Mouse (Mus musculus) gastrocnemius, postnatal 4 days (tissue): ENCODE results near the gene Gramd2. TPM values are rescaled to one million over a fixed set of nuclear protein-coding genes. Genes with fewer than 3 reads are reported as not detected.

Experiments
- DNase-seq, 2 experiments: peaks; one replicate each; pipeline ENCODE4 v3.0.0; 2021 to 2022; ENCODE audit warnings: low spot score in 2 of 2, mixed read lengths in 2 of 2
- total RNA-seq, 2 experiments: library from RNA; stranded (reverse); gene quantifications; 2 replicates each; pipeline ENCODE4 v1.2.3; 2021

Gramd2 gene
- total RNA-seq, 2 experiments from 2014 or later = 0.54 to 0.60 TPM

DNA sequence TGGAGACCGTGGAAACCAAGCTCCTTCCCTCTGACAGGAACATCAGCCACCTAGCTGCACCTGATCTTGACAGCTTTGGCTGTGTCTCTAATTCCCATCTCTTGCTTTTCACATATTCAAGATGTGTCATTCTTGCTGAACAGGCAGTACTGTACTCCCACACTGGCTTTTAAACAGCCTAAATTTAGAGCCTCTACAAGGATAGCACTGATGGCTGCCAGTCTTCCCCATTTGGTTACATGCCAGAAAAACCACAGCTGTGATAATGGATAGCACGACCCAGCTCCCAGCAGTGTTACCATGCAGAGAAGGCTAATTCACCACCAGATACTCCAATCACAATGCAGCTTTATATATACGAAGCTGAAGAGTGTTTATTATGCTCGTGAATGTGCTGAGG is 12.7 kb upstream of the Gramd2 start:
- DNase-seq = no peak

DNA sequence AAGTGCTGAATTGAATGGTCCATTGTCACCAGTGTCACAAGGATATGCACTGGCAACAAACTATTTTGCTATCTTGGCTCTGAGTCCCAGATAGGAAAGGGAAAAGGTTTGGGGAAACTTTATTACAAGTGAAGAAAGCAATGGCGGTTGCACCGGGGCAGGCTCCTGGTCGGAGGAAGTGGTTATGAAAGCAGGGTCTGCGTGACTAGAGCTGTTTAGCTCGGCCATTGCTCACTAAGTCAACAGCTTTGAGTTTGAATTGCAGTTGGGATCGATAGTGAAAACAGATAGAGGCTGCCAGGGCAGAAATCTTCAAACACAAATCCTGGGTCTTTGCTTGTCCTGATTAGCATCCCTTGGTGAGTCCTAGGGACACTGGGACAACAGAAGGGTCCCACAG is 12.0 kb upstream of the Gramd2 start:
- DNase-seq = no peak

DNA sequence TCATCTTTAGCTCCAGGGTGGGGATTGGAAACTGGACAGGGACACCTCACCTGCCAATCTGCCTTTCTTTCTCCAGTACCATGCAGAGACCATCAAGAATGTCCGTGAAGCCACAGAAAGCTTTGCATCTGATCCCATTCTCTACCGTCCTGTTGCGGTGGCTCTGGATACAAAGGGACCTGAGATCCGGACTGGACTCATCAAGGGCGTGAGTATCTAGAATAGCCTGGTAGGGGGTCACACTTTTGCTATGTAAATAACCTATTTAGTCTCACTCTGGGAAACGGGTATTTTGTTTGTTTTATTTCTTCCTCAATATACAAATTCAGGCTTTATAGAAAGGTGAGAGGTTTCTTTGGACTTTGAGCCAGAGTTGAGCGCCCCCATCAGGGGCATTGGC is 11.5 kb upstream of the Gramd2 start:
- DNase-seq = no peak

DNA sequence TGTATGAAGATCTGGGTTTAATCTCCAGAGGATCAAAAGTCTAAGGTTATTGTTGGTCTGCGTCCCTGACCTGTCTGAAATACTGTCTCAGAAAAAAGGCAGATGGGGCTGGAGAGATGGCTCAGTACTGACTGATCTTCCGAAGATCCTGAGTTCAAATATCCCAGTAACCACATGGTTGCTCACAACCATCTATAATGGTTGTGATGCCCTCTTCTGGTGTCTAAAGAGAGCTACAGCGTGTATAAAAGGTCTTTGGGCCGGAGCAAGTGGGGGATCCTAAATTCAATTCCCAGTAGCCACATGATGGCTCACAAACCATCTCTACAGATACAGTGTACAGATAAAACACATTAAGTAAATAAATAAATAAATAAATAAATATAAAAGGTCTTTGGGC is 10.8 kb upstream of the Gramd2 start:
- no peak for DNase-seq

DNA sequence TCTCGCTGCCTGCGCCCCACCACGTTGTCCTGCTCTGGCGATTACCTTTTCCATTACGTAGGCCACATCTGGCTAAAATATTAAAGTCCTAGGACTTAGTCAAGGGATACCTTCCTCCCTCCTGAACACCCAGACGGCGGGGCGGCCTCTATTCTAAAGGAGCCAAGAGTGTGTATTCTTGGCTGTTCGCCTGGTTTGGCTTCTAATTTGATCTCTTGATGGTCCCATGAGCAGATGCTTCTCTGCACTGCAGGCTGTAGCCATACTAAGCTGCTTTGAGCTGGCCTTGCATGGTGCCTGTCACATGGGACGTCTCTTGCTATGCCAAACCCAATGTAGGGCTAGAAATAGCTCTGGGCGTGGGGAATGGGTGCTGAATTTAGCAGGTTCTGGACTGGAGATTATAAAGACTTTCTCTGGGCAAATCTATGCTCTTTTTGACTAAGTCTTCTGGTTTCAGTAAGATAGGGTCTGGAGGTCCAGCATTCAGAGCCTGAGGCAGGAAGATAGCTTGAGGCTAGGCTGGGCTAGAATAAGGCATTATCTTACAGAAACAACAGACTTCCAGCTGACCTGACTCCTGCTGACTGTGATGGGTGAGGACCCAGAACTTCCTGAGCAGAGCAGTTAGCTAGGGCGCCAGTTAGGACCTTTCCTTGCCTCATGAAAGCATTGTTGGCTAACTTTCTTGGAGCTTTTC is 7.6 kb upstream of the Gramd2 start:
- DNase-seq = peak in 1 of 2 experiments; percentile 34

DNA sequence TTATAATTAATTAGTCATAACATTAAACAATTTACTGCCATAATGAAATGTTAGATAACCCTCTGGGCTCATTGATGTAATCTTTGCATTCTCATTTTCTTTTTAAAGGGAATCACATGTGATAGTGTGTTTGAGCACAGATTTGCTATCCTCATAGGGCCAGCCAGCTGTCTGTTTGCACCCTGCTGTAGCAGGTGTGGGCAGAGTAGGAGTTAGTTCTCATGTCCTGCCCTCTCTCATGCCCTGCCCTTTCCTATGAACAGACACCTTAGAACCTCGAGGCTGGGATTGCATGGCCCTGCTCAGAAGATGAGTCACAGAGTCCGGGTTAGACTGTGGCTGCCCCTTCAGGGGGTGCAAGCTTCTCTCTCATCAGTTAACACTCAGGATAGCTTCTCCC is 6.5 kb upstream of the Gramd2 start:
- DNase-seq = no peak

DNA sequence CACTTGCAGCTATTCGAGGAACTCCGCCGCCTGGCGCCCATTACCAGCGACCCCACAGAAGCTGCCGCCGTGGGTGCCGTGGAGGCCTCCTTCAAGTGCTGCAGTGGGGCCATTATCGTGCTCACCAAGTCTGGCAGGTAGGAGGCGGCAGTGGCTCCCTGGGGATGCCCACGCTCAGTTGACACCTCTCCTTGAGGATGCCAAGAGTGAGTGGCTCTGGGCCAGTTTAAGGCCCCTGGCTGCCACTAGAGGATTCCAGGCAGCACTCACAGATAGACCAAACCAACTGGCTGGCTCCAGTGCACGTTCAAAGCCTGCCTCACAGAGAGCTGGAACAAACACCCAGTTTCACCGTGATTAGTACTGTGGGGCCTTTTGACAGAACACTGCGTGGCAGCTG is 4.3 kb upstream of the Gramd2 start:
- DNase-seq = no peak

DNA sequence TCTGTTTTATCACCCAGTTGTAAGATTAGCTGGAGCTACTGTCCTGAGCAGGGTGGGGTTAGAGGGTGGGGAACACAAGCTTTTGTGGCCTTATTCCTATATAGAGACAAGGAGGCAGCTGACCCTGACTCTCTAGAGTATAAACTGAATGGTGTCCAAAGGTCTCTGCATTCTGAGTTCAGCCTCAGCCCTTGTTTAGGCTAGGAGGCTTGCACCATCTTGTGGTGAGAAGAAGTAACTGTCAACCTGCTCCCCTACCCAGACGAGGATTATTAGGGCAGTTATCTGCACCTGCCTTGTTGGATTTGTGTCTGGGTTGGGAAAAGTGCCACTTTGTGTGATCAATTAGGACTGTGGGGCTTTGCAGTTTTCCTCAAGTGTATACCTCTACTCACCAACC is 1.6 kb upstream of the Gramd2 start:
- no peak for DNase-seq

DNA sequence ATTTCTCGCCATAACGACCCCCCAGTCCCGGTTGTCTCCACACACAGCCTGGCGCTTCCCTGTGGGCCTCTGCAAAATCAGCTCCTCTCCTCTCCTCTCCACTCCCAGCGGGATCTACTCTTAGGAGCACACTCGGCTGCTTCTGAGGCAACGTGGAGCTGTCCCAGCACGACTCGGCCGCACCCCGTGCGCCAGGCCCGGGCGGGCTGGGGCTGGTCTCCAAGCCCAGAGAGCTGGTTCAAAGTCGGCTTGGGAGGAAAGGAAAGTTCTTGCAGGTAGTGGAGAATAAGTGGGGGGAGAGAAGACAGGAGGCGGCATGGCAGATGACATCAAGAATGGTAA is 561 bp downstream of the Gramd2 start:
- DNase-seq = no peak

DNA sequence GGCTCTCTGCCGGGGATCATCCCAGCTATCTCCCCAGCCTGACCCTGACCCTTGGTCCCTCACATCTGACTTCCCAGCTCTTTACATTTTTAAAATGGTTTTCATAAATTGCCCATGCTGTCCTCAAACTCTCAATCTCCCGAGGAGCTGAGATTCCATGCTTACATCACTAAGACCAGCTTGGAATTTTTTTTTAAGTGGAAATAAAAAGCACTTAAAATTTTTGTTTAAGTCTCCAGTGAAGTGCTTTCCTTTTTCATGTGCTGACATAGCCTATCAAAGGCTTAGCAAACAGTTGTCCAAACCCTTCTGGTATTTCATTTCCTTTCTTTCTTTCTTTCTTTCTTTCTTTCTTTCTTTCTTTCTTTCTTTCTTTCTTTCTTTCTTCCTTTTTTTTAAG is 4.1 kb downstream of the Gramd2 start:
- no peak for DNase-seq

DNA sequence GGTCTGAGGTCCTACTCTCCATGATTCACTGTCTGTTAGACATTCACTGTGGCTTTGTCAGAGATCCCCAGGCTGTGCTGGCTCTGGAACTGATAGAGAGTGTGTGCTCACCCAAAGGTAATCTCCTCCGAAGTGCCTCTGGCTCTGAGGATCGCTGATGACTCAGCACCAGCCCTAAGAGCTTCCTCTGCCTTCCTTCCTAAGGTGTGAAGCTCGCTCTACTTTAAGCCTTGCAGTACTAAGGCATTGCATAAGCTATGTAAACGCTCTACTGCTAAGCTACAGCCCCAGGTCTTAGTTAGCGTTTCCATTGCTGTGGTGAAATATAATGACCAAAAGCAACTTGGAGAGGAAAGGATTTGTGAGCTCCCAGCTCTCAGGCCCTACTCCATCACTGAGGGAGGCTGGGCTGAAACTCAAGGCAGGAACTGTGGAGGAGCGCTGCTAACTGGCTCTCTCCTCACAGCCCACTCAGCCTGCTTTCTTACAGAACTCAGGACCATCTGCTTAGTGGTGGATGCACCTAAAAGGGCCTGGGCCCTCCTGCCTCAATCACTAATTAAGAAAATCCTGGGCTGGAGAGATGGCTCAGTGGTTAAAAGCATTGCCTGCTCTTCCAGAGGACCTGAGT is 7.6 kb downstream of the Gramd2 start:
- DNase-seq = no peak

DNA sequence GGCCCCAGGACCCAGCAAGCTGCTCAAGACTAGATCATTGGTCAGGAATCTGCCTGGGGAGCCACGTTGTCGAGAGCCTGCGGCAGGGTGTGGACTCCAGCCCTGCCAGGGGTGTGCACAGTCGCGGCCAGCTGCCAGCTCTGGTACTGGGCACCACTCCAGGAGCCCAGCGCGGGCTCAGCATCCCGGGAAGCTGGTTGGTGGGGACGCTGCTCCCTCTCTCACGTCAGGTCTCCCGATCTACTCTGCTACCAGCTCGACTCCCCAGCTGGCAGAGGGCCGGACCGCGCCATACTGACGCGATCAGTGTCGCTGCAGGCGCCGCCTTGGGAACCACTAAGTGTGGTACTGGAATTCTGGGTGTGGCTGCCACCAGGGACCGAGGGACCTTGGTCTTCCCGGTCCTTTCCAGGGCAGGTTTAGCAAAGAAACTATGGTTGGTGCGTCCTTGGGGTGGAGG is 11.7 kb downstream of the Gramd2 start:
- DNase-seq = peak; percentile 83 to 86

DNA sequence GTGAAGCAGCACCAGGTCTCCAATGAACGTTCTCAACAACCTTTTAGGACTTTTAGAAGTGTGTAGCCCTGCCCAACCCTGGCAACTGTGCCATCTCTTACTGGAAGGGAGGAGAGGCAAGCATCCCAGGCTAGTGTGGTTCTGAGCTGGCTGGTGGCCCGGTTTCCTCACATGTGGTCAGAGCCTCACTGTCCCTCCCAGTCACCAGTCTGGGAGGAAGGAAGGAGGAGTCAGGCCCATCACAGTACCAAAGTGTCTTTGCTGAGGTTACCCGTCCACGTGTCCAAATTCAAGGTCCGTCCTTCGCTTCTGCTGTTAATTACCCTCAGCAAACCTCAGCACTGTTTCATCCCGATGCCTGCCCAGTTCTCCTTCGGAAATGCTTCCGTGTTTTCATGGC is 12.2 kb downstream of the Gramd2 start:
- DNase-seq = peak; percentile 36 to 66

DNA sequence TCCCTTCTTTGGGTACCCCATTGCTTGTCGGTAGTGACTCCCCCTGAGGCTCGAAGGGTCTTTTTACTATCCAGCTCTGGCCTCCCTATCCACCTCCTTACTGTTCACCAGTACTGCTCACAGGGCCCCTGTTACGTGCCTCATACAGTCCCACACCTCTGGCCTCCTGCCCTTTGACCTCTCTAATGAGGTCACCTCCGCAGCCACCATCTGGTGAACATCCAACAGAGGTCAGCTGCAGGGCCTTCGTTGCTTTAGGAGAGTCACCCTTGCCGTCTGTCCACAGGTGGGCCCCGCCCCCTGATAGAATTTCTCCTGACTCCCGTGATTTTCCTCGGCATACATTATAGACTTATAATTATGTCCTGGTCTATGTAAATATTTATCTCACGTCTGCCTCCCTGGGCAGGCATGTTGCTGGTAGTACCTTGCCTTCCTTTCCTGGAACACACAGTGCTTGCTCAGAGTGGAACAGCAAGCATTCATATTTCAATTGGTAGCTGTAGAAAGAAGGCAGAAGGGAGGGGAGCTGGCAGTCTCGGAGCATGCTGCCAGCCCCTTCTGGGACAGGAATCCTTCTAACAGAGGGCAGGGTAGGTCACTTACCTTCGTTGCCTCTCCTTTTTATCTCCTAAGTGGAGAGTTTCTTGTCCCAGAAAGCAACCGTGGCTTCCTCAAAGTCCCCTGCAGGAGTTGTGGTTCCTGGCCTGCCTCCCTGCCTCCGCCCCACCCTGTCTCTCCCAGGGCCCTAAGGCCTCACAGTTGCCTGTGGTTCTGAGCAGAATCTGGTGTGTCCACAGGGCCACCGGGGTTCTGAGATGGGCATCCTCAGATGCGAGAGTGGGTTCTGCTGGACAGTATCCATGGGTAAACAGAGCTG is 14.9 kb downstream of the Gramd2 start:
- DNase-seq = no peak

DNA sequence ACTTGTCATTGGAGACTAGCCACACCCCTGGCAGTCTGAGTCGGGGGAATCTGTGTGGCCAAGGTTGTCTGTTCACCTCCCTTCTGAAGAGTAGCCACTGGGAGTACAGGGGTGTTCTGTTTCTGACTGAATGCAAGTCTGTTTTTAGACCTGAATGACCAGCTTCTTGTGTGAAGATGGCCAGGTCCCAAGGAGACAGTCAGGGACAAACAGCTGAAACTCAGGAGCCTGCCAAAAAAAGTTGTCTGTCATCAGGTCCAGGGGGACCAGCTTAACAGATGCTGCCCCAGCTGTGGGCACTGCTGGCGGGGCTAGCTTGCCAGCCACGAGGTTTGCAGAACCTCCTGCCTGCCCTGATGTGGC is 15.5 kb downstream of the Gramd2 start:
- DNase-seq = no peak

DNA sequence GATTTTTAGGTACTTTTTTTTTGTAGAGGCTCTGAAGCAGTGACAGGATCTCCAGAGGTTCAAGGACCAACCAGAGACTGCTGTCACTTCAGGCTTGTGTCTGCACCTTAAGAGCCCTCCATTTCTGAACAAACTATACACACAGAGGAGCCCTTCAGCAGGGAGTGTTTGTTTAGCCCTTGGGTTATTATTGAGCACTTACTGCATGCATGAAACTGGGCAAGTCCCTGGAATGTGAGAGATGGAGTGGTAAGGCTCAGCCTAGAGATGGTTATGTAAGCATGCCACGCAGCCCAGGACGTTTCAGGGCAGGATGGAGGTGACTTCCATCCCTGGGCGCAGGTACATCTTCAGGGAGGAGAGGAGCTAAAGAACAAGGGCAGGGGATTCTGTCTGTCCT is 16.4 kb downstream of the Gramd2 start:
- no peak for DNase-seq

DNA sequence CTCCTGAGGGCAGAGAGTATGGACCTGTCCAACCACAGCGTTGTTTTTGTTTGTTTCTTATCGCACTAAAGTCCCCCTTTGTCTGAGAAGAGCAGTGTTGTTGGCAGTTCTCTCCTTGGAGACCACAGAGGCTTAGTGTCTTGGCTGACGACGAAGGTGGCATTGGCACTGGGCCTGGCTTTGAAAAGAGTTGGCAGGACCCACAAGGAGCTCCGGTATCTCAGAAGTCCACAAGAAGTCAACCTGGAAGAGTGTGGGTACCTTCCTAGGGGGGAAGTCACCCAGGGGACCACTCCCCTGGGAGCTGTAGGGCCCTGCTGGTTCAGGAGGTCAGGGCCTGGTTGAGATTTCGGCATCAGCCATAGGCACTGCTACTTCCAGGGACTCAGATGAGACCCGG is 21.1 kb downstream of the Gramd2 start:
- no peak for DNase-seq

DNA sequence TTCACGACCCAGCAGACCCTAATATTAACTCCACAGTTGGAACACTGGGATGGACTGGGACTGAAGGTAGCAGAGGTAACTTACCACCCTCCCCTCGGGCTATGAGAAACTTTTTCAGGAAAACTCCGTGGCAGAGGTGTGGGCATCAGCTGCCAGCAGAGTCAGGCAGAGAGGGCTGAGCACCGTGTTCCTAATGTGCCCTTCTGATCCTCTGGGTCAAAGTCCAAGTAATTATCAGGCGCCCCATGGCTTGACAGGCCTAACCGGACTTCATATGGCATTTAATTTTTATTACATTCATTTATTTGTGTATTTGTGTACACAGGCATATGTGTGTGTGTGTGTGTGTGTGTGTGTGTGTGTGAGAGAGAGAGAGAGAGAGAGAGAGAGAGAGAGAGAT is 23.2 kb downstream of the Gramd2 start:
- DNase-seq = no peak

DNA sequence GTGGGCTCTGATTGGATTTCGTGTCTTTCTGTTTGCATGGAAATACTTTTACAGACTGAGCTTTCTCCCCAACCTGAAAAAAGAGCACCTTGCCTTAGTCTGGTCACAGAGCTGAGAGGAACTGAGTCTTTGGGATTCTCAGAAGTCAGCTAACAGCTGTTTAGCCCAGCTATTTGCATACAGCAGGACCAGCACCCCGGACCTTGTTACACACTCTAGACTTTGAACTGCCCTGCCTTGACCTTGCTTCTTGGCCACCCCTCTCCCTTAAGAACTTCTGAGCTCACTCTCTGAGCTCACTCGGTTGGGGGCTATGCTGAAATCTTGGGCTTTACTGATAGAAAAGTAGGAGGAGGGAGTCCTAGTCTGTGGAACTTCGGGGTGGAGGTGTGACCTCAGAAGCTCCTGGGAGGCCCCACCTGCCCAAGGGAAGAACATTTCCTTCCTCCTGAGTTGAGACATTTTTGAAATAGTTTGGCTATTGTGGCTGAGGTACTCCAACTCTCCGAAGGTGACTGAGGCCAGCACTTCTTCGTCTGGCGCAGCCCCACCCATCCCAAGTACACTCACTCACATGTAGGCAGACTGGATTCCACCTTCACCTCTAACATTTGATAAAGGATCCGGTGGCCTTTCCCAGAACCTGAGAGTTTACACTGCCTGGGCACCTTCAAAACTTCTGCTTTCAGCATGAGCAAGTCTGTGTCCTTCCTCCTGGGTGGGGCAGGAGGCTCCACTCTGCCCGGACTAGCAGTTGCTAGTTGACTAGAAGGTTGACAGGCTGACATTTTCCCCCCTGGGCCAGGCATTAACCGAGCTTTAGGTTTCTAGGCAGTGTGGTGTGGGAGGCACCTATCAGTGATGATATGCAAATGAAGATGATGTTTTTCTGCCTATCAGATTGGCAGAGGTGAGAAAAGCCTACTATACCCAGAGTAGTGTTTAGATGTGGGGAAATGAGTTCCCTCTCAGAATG is 27.2 kb downstream of the Gramd2 start:
- DNase-seq = no peak

DNA sequence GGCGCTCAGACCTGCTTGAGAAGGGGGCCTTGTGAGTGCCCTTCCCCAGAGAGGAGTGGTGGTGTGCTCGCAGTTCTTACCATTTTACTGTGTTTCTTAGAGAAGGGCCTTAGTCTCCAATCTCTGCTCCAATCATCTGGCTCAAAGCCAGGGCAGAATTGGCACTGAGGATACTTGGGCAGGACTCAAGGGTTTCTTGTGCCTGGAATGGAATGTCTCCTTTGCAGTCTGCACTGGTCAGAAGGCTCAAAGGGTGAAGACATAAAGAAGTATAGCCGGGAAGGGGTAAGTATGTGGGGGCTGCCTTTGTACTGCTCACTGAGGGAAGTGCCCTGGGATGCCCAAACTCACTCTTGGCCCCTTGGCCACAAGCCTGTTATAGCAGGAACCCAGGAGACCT is 29.3 kb downstream of the Gramd2 start:
- DNase-seq = no peak

DNA sequence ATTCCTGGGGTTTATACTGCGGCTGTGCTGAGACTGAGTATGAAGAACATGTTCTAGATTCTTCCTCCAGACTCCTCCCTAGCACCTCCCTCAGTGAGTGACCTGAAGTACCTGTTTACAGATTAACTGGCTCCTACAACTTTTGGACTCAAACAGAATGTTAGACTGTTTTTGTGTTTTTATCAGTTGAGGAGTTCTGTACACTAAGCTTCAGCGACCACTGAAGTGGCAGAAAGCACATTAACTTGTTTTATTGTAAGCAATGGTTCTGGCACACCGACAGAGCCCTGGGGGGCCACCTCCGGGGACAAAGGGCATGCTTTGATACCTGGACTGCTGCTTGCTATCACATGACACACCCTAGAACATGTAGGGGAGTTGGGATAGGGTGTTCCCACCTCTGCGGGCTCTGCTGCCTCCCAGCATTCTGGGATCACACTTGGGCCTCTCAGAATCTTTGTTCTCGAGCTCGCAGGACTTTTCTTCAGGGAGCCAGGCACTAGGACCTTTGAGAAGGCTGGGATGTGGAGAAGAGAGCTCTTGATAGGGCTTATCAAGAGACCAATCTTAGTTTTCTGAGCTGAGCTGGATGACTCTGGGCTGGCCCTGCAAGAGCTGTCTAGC is 36.4 kb downstream of the Gramd2 start:
- no peak for DNase-seq
